Mouse (Mus musculus) lung, postnatal 14 days (tissue): ENCODE results near the gene Hivep3.

Source experiments
- DNase-seq: peaks from one replicate; pipeline ENCODE4 v3.0.0; 2021

The Hivep3 gene

DNA sequence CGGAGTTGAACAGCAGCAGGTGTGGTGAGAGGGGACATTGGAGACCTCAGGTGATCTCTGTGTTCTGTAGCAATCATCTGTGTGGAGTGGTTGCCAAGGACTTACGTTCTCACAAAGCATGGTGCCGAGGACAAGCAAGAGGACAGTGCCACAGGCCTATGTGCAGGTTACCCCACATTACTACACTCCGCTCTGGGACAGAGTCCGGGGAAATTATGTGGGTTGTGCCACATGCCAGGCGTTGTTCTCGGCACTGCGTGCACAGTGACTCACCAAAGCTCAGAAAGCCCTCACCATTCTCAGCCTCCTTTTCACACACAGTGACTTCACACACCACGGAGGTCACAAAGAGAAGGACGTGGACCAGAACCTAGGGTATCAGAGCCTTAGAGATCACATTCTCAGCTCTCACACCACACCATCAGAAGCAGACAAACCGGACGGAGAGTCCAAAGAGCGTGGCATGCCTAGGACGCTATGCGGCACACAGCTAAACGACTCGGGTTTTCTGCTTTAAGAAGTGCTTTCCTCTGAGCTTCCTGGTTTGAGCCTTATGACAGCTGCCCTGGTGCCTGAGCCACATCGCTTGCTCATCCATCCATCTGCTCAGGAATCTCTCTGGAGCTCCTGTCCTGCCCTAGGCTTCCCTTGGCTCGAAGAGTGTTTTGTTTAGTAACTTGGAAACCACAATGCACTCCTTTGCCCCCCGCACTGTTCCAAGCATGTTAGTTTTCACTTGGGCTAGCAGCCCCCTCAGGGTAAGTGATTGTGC is 330.0 kb downstream of the Hivep3 start:
- DNase-seq: no peak

DNA sequence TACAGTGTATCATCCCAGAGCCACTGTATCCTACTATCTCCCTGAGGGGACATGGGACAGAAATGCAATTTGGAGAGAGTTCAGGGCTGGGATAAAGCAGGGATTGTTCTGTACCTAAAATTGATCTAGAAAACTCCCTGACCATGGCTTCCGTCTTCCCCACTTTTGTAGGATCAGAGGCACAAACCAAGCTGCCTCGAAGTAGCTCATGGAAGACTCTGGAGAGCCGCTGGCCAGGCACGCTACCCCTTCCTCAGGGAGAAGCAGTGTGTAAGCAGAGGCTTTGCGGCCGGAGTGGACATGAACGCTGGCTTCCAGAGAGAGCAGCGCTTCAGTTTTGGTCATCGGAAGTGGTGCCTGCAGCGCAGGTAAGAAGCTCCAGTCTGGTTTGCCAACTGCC is 331.1 kb downstream of the Hivep3 start, which contains the start of gene AL607142.1:
TSS of gene AL607142.1 (plus strand) at position 301 of the 400 bp plus-strand sequence.
- no peak for DNase-seq

- DNase-seq: no peak
These were observed 333.4 kb downstream of the Hivep3 start for GRCm38 (mm10) chr4:120066841-120067591.

- no peak for DNase-seq
These were observed 334.1 kb downstream of the Hivep3 start for GRCm38 (mm10) chr4:120067592-120068235.

DNA sequence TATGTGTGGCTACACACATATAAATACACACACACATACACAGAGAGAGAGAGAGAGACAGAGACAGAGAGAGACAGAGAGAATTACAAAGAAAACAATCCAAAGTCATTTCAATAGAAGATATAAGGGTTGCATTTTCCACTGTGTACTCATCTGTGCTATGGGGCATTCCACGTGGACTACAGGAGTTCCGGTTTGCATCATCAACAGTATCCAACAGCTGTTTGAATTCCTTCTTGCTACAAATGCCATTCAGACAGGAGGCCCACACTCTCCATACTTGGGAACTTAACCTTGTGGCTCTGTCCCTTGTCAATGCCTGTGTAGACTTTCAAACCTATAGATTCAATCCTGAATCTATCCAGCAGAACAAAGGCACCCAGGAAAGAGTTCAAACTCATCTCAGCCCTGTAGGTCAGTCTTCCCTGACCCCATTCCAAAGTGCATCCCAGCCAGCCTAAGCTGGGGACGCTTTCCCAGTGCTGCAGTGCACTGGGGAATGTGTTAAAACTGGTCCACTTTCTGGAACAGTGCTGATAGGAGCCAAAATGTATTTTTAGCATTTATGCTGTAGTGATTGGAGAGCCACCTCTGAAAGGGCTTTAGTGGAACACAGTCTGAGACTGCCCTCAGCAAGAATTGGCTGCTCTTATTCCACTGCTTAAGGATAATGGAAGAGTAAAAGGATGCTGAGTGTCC is 335.4 kb downstream of the Hivep3 start:
- no peak for DNase-seq

GRCm38 (mm10) chr4:120069582-120069980 is 336.0 kb downstream of the Hivep3 start:
- DNase-seq: no peak

DNA sequence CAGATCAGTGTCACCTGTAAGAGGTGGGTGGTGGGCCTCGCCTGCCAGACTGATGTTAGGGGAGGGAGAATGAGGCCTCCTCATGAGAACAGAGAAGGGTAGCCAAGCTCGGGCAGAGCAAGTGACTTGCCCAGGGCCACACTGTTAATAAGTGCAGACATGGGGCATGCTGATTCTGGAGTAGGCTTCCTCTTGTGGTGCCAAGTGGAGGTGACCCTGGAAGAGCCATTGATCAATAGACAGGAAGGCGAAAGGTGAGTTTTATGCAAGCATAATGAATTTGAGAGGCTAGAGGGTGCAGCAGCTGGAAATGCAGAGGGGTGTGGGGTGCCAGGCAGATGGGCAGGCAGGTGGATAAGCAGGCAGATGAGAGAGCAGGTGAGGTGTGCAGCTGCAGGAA is 337.8 kb downstream of the Hivep3 start:
- DNase-seq: no peak

- DNase-seq: peak; percentile 28
These were observed 338.4 kb downstream of the Hivep3 start for GRCm38 (mm10) chr4:120071842-120072507.

DNA sequence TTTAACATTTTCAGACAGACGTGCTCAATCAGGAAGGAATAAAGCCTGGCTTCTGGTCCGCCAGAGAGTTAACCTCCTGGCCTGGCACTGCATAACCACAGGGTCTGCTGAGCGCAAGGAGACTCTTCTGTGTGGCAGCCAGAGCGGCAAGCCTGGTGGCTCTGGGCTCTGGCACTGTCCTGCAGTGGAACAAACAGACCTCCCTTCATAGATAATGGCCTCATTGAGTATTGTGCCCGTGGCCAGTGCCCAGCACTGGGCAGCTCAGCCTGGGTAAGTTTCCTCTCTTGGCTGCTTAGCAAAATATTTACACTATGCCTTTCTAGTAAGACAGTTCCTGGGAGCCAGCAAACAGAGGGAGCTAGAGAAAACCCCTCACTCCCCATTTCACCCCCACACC is 340.5 kb downstream of the Hivep3 start:
- DNase-seq: no peak

DNA sequence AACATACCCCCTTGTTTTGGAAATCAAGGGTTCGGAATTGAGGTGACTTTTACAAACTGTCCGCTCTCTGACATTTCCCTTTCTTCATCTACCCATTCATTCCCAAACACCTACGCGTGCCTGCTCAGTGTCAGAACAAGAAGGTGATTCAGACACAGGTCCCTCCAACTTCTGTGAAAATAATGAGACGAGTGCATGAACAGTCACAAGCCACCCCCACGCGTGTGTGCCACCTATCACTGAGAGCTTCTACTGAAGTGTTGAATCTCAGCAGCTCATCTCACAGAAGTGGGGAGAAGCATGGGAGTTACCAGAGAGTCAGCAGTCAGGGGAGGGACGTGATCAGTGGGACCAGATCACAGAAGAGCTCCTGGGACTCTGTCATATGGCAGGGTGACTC is 343.7 kb downstream of the Hivep3 start:
- no peak for DNase-seq

DNA sequence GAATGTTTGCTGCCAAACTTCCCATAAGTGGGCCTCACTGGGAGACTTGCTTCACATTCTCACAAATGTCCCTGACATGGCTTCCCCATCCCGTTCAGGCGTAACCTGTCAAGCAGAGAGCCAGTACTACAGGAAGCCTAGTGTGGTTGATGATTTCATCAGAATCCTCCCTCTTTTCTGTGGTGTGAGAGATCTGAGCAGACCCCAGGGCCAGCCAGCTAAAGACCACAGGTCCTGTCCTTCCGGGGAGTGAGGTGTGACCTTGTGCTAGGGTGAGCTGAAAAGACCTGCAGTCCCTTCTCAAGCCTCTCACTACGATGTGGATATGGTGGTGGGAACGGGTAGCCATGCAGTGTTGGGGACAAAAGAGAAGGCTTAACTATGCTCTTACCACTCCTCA is 348.9 kb downstream of the Hivep3 start:
- no peak for DNase-seq

GRCm38 (mm10) chr4:120083700-120084099 is 350.1 kb downstream of the Hivep3 start:
- DNase-seq: peak; percentile 32

- DNase-seq: no peak
These were observed 356.0 kb downstream of the Hivep3 start for GRCm38 (mm10) chr4:120089536-120089935.

DNA sequence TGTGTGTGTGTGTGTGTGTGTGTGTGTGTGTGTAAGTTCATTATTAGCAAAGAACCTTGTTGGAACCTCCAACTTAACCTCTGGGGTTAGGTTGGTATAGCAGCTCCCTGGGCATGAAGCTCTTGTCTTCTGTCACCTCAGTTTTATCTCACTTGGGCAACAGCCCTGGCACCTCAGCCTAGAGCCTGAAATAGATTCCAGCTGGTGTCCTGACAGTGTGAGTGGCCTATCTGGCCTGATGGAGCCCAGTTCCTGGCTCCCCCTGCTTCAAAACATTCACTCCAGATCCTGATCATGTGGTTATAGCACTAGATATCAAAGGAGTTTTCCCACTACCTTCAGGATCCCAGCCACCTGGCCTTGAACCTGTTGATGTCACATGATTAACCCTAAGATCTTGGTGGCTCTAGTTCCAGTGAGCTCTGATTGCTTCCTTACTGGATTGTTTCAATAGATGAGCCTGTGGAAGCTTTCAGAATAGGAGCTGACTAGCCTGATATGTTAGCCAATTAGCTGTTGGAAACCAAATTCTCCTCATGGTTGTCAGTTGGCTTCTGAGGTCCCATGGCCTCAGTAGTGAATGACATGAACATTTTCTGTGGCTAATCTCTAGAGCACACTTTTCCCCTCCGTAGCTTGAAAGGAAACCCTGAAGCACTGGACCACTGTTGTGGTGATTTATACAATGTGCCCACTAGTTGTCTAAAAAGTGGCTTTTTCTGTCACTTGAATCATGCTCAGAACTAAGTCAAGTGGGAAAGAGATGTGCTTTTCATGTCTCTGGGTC is 358.6 kb downstream of the Hivep3 start:
- DNase-seq: peak; percentile 43

- peak; percentile 32 for DNase-seq
These were observed 363.4 kb downstream of the Hivep3 start for GRCm38 (mm10) chr4:120096935-120097334.

DNA sequence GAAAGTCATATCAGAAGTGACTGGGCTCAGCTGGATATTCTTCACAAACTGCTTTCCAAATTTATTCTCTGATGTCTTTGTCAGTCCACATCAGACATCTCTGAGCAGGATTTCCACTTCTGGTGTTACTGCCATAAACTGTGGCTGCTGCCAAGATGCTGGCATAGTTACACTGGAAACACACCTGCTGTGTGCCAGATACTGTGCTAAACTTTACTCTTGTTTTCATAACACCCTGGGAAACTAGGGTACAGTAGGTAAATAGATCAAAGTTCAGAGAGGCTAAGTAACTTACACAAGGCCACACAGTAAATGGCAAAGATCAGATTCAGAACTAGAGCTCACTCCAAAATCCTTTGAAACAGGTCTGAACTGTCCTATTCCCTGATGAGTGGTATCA is 367.6 kb downstream of the Hivep3 start:
- no peak for DNase-seq

DNA sequence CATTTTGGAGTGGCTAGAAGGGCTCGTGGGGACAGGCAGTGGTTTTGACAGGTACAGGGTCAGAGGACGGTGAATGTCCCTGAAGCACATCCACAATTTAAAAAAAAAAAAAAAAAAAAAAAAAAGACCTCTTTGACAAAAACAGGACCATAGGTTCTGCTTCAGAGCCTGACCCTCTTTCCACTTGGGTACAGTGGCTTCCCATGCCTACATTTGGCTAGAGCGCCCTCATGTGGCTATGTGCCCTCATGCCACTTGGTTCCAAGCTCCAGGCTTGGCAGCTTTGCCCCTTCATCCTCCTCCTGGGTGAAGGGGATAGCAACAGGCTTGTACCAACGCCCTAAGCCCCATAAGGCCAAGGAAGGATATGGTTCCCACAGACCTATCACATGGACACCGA is 371.0 kb downstream of the Hivep3 start:
- DNase-seq: peak; percentile 83

DNA sequence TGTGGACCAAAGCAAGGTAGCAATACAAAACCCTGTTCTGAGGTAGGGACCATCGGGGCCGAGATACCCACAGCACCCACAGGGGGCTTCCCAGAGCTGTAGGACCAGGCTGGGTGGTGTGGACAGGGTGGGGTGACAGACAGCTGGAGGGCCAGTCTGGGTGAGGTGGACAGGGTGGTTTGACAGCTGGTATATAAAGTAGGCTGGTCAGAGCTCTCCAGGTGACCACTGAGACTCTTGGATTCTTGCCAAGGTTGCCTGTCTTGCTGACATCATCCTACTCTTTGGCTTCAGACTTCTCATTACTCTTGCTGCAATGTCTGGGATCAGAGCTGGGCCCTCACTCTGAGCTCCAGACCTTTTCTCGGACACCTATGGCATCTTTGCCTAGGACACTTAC is 372.8 kb downstream of the Hivep3 start:
- DNase-seq: no peak

GRCm38 (mm10) chr4:120107787-120108186 is 374.2 kb downstream of the Hivep3 start:
- no peak for DNase-seq

GRCm38 (mm10) chr4:120115516-120115915 is 381.9 kb downstream of the Hivep3 start:
- no peak for DNase-seq

DNA sequence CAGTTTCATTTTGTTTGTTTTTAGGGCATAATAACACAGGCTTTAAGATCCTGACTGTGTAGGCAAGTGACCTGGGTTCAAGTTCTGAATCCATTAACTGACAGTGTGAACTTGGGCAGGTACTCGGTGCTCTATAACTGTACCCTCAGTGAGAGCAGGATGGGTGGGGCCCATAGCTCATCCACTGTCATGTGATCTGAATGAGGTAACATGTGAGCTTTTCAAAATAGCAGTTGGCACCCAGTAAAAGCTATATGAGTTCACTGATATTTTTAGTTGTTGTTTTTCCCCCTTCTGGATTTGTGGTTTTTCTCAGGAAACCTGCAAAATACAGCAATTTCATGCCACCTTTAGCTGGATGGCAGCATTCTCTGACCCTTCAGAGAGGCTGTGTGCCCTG is 382.7 kb downstream of the Hivep3 start:
- no peak for DNase-seq

DNA sequence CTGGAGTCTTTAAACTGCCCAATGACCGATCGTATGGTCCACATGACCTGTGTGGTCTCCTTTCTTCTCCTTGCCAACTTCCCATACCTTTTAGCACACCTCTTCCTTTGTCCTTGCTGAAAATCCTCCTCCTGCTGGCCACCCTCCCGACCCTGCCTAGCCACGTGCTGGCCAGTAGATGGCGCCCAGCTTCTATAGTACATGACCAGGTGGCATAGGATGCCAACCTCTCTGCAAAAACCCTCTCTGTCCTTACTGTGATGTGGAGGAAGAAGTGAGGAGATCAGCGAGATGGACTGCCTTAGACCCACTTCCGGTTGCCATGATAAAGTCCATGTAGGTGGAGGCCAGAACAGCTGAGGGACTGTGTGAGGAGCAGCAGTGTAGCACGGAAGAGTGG is 386.7 kb downstream of the Hivep3 start:
- DNase-seq: peak; percentile 76
